Mouse (Mus musculus): ENCODE results near the gene Actn1. TPM values are rescaled to one million over a fixed set of nuclear protein-coding genes. Genes with fewer than 3 reads are reported as not detected.

Actn1 gene
- polyA plus RNA-seq, 1 experiment from 2014 or later: 44.5 TPM

DNA sequence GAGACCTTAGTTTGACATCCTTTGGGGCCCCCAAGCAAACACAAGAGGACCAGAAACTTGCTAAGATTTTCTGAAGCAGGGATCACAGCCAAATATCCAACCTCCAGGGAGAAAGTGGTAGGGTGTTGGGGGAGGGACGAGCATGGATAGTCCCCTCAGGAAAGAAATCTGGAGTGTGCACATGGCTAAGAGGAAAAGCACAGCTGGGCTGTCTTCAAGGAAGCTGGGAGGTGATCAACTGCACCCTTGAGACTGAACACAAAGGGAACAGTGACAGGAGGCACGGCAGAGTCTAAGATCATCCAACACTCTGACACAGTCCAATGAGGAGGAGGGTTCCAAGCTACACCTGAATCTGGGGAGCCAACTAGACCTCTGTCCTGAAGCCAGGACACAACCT lies 13.7 kb downstream of the Actn1 start:
- H3K4me1 ChIP-seq (ENCODE audit: control insufficient read depth, insufficient read depth, low read length): peaks cover 72% of the 10 kb centered on the region
- H3K9me3 ChIP-seq (ENCODE audit: control insufficient read depth, low read length): no peaks in the 10 kb centered on the region
- H3K4me2 ChIP-seq (ENCODE audit: low read depth, low read length): no peak overlapping the region
- ATAC-seq: peak; percentile 25; the same call in 1 of the 2 replicates
- H3K27ac ChIP-seq (ENCODE audit: low read length): peak overlapping the region; percentile 7; the same call in 1 of the 2 replicates
- WGBS: 35% methylated on average over 2 of the region's 2 CpGs
- H3K9ac ChIP-seq (ENCODE audit: low read depth, low read length): no peak overlapping the region
- no peaks in the 10 kb centered on the region for H3K36me3 ChIP-seq (ENCODE audit: control insufficient read depth, insufficient read depth, low read length)
- no peaks in the 10 kb centered on the region for H3K27me3 ChIP-seq (replicated peaks; ENCODE audit: control insufficient read depth, insufficient read depth, low read length)
- no peak overlapping the region for H3K4me3 ChIP-seq (ENCODE audit: low read length)

DNA sequence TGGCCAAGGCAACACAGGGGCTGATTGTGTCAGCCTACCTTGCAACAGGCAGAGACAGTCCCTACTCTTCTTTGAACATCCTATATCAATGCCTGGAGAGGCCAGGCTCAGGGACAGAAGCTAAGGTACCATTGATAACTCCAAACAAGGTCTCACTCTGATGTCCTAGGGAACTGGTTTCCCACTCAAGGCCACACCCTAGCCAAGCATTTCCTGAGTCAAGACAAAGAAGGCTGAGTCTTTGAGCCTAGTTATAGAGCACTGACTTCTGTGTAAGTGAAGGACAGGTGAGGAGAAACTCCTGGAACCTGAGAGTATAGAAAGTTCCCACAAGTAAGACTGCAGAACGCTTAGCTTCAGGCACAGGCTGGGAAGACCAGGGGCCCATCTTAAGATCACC lies 15.4 kb downstream of the Actn1 start:
- H3K4me1 ChIP-seq (ENCODE audit: control insufficient read depth, insufficient read depth, low read length): peaks cover 67% of the 10 kb centered on the region
- H3K27ac ChIP-seq (ENCODE audit: low read length): no peak overlapping the region
- no peaks in the 10 kb centered on the region for H3K9me3 ChIP-seq (ENCODE audit: control insufficient read depth, low read length)
- H3K27me3 ChIP-seq (replicated peaks; ENCODE audit: control insufficient read depth, insufficient read depth, low read length): no peaks in the 10 kb centered on the region
- H3K36me3 ChIP-seq (ENCODE audit: control insufficient read depth, insufficient read depth, low read length): no peaks in the 10 kb centered on the region
- H3K9ac ChIP-seq (ENCODE audit: low read depth, low read length): no peak overlapping the region
- H3K4me2 ChIP-seq (ENCODE audit: low read depth, low read length): no peak overlapping the region
- H3K4me3 ChIP-seq (ENCODE audit: low read length): no peak overlapping the region
- ATAC-seq: no peak
- WGBS: 95% methylated on average over 1 of the region's 1 CpGs

DNA sequence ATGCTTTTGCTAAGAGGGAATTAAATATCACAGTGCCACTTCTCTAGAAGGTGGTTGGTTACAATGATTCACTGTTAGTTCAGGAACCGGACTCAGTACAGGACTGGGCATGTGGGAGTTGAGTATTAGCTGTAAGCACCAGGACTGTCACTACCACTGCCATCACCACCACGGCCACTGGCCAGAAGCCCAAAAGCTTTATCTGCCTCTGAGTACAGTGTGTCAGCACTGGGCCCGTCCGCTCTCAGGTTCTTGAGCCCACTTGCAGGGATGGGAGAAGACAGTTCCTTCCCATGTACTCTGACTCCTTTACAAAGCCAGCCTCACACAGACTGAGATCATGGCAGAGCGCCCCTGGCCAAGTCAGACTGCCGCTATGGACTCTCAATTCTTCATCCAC lies 16.0 kb downstream of the Actn1 start:
- ATAC-seq: no peak
- Histone ChIP-seq H3K9me3 (ENCODE audit: control insufficient read depth, low read length) (no peaks in the 10 kb centered on the region), H3K4me2 (ENCODE audit: low read depth, low read length) (no peak overlapping the region), H3K4me3 (ENCODE audit: low read length) (no peak overlapping the region), H3K27ac (ENCODE audit: low read length) (no peak overlapping the region), H3K9ac (ENCODE audit: low read depth, low read length) (no peak overlapping the region), H3K36me3 (ENCODE audit: control insufficient read depth, insufficient read depth, low read length) (no peaks in the 10 kb centered on the region), H3K4me1 (ENCODE audit: control insufficient read depth, insufficient read depth, low read length) (peaks cover 67% of the 10 kb centered on the region), H3K27me3 (replicated peaks; ENCODE audit: control insufficient read depth, insufficient read depth, low read length) (no peaks in the 10 kb centered on the region)
- 91% methylated on average over 6 of the region's 6 CpGs for WGBS

DNA sequence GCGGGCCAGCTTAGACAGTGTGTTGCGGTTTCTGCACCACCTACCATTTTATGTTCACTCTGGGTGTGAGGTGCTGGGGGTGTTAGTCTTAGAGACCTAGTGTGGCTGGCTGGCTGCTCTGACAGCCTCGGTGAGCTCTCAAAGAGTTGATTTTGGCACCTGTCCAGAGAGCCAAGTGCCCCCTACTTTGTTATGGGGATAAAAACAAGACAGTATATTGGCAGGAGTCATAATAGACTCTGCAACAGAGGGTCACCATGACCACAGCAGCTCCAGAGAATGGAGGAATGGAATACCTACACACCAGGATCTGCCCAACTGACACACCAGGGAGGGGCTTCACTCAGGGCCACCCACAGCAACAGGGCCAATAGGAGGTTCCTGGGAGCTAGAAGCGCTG lies 16.8 kb downstream of the Actn1 start:
- Histone ChIP-seq H3K27ac (ENCODE audit: low read length) (no peak overlapping the region), H3K4me1 (ENCODE audit: control insufficient read depth, insufficient read depth, low read length) (peaks cover 69% of the 10 kb centered on the region), H3K4me2 (ENCODE audit: low read depth, low read length) (no peak overlapping the region), H3K9me3 (ENCODE audit: control insufficient read depth, low read length) (no peaks in the 10 kb centered on the region), H3K9ac (ENCODE audit: low read depth, low read length) (no peak overlapping the region), H3K36me3 (ENCODE audit: control insufficient read depth, insufficient read depth, low read length) (no peaks in the 10 kb centered on the region), H3K4me3 (ENCODE audit: low read length) (no peak overlapping the region), H3K27me3 (replicated peaks; ENCODE audit: control insufficient read depth, insufficient read depth, low read length) (no peaks in the 10 kb centered on the region)
- no peak for ATAC-seq
- 76% methylated on average over 4 of the region's 4 CpGs for WGBS

DNA sequence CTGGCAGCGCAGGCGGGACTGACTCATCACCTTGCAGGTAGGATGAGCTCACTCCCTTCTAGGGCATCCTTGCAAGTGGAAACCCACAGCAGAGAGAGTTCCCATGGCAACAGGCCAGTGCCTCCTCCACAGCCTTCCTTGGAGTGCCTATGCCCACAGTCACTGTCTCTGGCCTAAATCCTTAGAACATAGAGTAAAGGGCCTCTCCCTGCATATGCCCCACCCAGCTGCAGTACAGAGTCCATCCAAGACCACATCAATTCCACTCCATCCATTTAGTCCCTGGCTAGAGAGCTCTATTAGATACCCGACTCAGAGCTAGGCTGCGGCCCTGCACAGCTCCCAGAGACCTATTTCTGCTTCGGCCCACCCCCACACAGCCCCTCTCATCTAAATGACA lies 20.7 kb downstream of the Actn1 start:
- H3K9me3 ChIP-seq (ENCODE audit: control insufficient read depth, low read length): no peaks in the 10 kb centered on the region
- H3K36me3 ChIP-seq (ENCODE audit: control insufficient read depth, insufficient read depth, low read length): peaks cover 5% of the 10 kb centered on the region; the same call in 1 of the 2 replicates
- H3K4me2 ChIP-seq (ENCODE audit: low read depth, low read length): no peak overlapping the region
- no peak overlapping the region for H3K4me3 ChIP-seq (ENCODE audit: low read length)
- no peaks in the 10 kb centered on the region for H3K27me3 ChIP-seq (replicated peaks; ENCODE audit: control insufficient read depth, insufficient read depth, low read length)
- H3K4me1 ChIP-seq (ENCODE audit: control insufficient read depth, insufficient read depth, low read length): peaks cover 57% of the 10 kb centered on the region
- H3K9ac ChIP-seq (ENCODE audit: low read depth, low read length): no peak overlapping the region
- ATAC-seq: peak; percentile 61
- 74% methylated on average over 5 of the region's 5 CpGs for WGBS
- H3K27ac ChIP-seq (ENCODE audit: low read length): no peak overlapping the region

DNA sequence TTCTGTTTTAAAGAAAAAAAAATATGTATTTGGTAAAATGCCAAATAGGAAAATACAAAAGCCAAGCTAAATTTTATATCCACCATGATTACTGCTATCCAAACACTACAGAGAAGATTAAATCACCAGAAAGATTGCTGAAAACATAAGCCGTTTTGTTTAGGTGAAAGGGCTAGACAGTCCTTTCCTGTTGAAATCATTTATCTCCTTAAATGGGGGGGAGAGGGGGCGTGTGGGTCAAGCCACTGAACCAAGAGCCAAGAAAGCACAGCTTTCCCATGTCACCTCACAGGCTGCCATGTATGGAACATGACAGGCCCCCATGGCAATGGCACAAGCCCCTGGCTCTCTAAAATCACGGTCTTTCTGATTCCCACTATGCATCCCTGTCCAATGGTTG lies 21.6 kb downstream of the Actn1 start:
- Histone ChIP-seq H3K9me3 (ENCODE audit: control insufficient read depth, low read length) (0 out of 2 replicates have a peak, but pooled peaks cover 3% of the 10 kb centered on the region), H3K4me1 (ENCODE audit: control insufficient read depth, insufficient read depth, low read length) (peaks cover 47% of the 10 kb centered on the region), H3K36me3 (ENCODE audit: control insufficient read depth, insufficient read depth, low read length) (peaks cover 6% of the 10 kb centered on the region; the same call in 1 of the 2 replicates), H3K9ac (ENCODE audit: low read depth, low read length) (no peak overlapping the region), H3K27me3 (replicated peaks; ENCODE audit: control insufficient read depth, insufficient read depth, low read length) (no peaks in the 10 kb centered on the region), H3K4me3 (ENCODE audit: low read length) (no peak overlapping the region), H3K4me2 (ENCODE audit: low read depth, low read length) (no peak overlapping the region), H3K27ac (ENCODE audit: low read length) (peak overlapping the region; percentile 39)
- 39% methylated on average over 3 of the region's 3 CpGs for WGBS
- ATAC-seq: no peak

DNA sequence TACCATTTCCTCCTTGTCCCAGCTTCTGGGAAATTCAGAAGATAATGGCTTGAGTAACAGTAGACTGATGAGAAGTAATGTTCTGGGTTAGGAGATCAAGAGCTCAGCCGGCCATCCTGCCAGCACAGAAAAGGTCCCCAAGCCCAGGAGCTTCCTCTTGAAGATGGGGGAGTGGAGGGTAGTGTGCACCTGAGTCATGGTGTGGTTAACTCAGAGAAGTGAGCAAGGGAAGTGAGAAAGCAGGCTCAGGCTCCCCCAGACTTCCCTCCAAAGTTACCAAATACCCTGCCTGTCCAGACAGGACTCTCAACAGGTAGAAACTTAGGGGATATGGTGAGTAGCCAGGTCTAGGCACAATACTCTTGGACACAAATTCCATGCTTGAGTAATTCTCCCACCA lies 24.9 kb downstream of the Actn1 start:
- H3K36me3 ChIP-seq (ENCODE audit: control insufficient read depth, insufficient read depth, low read length): peaks cover 6% of the 10 kb centered on the region; the same call in 1 of the 2 replicates
- no peaks in the 10 kb centered on the region for H3K27me3 ChIP-seq (replicated peaks; ENCODE audit: control insufficient read depth, insufficient read depth, low read length)
- peaks cover 58% of the 10 kb centered on the region for H3K4me1 ChIP-seq (ENCODE audit: control insufficient read depth, insufficient read depth, low read length)
- 0 out of 2 replicates have a peak, but pooled peaks cover 3% of the 10 kb centered on the region for H3K9me3 ChIP-seq (ENCODE audit: control insufficient read depth, low read length)
- no peak overlapping the region for H3K27ac ChIP-seq (ENCODE audit: low read length)
- no peak overlapping the region for H3K4me2 ChIP-seq (ENCODE audit: low read depth, low read length)
- 97% methylated on average over 1 of the region's 1 CpGs for WGBS
- H3K9ac ChIP-seq (ENCODE audit: low read depth, low read length): no peak overlapping the region
- no peak overlapping the region for H3K4me3 ChIP-seq (ENCODE audit: low read length)
- ATAC-seq: no peak

DNA sequence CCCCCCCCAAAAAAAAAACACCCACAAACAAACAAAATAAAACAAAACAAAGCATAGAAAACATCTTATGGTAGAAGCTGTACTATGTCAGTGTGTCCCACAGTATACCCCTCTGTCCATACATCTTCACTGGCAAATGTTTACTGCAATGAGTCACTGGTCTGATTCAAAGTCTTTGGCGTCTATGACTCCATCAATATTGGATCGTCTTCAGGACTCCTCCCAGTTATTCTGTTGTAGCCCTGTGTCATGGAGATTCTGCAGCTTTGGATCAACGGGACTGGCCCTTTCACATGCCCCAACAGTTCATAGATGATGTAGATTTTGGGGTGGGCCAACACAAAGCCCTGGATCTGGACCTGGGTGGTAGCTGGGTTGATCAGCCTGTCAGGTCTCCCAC lies 25.9 kb downstream of the Actn1 start:
- Histone ChIP-seq H3K4me1 (ENCODE audit: control insufficient read depth, insufficient read depth, low read length) (peaks cover 59% of the 10 kb centered on the region), H3K9ac (ENCODE audit: low read depth, low read length) (no peak overlapping the region), H3K4me3 (ENCODE audit: low read length) (no peak overlapping the region), H3K27me3 (replicated peaks; ENCODE audit: control insufficient read depth, insufficient read depth, low read length) (no peaks in the 10 kb centered on the region), H3K4me2 (ENCODE audit: low read depth, low read length) (no peak overlapping the region), H3K27ac (ENCODE audit: low read length) (no peak overlapping the region), H3K36me3 (ENCODE audit: control insufficient read depth, insufficient read depth, low read length) (peaks cover 6% of the 10 kb centered on the region; the same call in 1 of the 2 replicates), H3K9me3 (ENCODE audit: control insufficient read depth, low read length) (0 out of 2 replicates have a peak, but pooled peaks cover 3% of the 10 kb centered on the region)
- no peak for ATAC-seq
- 91% methylated on average over 3 of the region's 3 CpGs for WGBS

DNA sequence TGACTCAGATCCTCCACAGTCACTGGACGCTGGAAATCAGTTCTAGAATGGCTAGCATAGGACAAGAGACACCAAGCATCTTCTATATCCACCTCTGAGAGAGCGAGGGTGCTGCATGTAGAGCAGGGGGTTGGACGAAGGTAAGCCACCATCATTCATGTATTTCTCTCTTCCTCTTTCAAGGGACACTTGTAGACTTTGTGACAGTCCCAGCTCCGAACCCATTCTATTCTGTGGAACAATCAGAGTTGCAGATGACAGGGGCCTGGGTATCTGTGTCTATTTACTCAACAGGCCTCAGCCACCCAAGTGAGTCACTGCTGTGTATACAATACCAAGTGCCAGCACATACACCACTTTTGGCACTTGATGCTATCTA lies 27.3 kb downstream of the Actn1 start:
- Histone ChIP-seq H3K9ac (ENCODE audit: low read depth, low read length) (no peak overlapping the region), H3K4me2 (ENCODE audit: low read depth, low read length) (no peak overlapping the region), H3K27me3 (replicated peaks; ENCODE audit: control insufficient read depth, insufficient read depth, low read length) (no peaks in the 10 kb centered on the region), H3K4me1 (ENCODE audit: control insufficient read depth, insufficient read depth, low read length) (peaks cover 61% of the 10 kb centered on the region), H3K36me3 (ENCODE audit: control insufficient read depth, insufficient read depth, low read length) (peaks cover 6% of the 10 kb centered on the region; the same call in 1 of the 2 replicates), H3K27ac (ENCODE audit: low read length) (no peak overlapping the region), H3K4me3 (ENCODE audit: low read length) (no peak overlapping the region), H3K9me3 (ENCODE audit: control insufficient read depth, low read length) (0 out of 2 replicates have a peak, but pooled peaks cover 3% of the 10 kb centered on the region)
- 80% methylated on average over 4 of the region's 4 CpGs for WGBS
- no peak for ATAC-seq
